Mouse (Mus musculus) kidney, embryonic 14.5 days (tissue): ENCODE results near the gene Ano6. TPM values are rescaled to one million over a fixed set of nuclear protein-coding genes. Genes with fewer than 3 reads are reported as not detected.

Experiments
- ATAC-seq: fragments of 200-750 bp; cut with Nextera tagmentation; 2 replicates; pipeline ENCODE4 v1.8.0; 2017; ENCODE audit warnings: moderate number of reproducible peaks, mild to moderate bottlenecking, moderate TSS enrichment, moderate library complexity; ENCODE audit not compliant: low FRiP score, low TSS enrichment
- H3K27ac ChIP-seq: fragments of 300-500 bp; sonication (generic); 2 replicates; pipeline ENCODE4 v1.5.1; 2014; ENCODE audit warnings: low read depth, mild to moderate bottlenecking, low read length, moderate library complexity, mixed read lengths
- H3K27me3 ChIP-seq: fragments of 300-500 bp; sonication (generic); 2 replicates; pipeline ENCODE4 v1.6.1; 2014; ENCODE audit warnings: mild to moderate bottlenecking, low read length; ENCODE audit not compliant: control insufficient read depth, insufficient read depth
- H3K36me3 ChIP-seq: fragments of 300-500 bp; sonication (generic); 2 replicates; pipeline ENCODE4 v1.6.1; 2014; ENCODE audit warnings: low read length, mixed read lengths; ENCODE audit not compliant: control insufficient read depth, insufficient read depth
- H3K4me1 ChIP-seq: fragments of 300-500 bp; sonication (generic); 2 replicates; pipeline ENCODE4 v1.6.1; 2014; ENCODE audit warnings: low read length, mixed read lengths; ENCODE audit not compliant: control insufficient read depth, insufficient read depth
- H3K4me2 ChIP-seq: fragments of 300-500 bp; sonication (generic); replicated peaks from 2 replicates; pipeline ENCODE4 v1.6.1; 2014; ENCODE audit warnings: low read depth, mild to moderate bottlenecking, low read length
- H3K4me3 ChIP-seq: fragments of 300-500 bp; sonication (generic); 2 replicates; pipeline ENCODE4 v1.5.1; 2014; ENCODE audit warnings: mild to moderate bottlenecking, low read length
- H3K9ac ChIP-seq: fragments of 300-500 bp; sonication (generic); 2 replicates; pipeline ENCODE4 v1.6.1; 2014; ENCODE audit warnings: low read depth, mild to moderate bottlenecking, low read length, moderate library complexity
- H3K9me3 ChIP-seq: fragments of 300-500 bp; sonication (generic); 2 replicates; pipeline ENCODE4 v1.6.1; 2016; ENCODE audit warnings: low read length; ENCODE audit not compliant: control insufficient read depth
- WGBS: fragments of 180-500 bp; shearing (Covaris S2); extraction: QIAGEN DNeasy Blood & Tissue Kit; methylation state at CpG from one replicate; pipeline ENCODE4 v1.1.7; 2014; 5-methylcytosine and 5-hydroxymethylcytosine counted together
- polyA plus RNA-seq: library from polyadenylated mRNA; unstranded; fragments of >200 nt; fragmentation: Nextera tagmentation; extraction: Ambion mirVana; gene quantifications from 2 replicates; pipeline ENCODE4 v1.2.1, GENCODE M21; 2014

Ano6 gene
- polyA plus RNA-seq, 1 experiment from 2014 or later, result 54.3 TPM

GRCm38 (mm10) chr15:95800051-95800450 is 9.4 kb downstream of the Ano6 start:
- no peak overlapping the region for H3K27ac ChIP-seq
- H3K4me1 ChIP-seq, result peaks cover 40% of the 10 kb centered on the region
- no peak overlapping the region for H3K9ac ChIP-seq
- no peaks in the 10 kb centered on the region for H3K9me3 ChIP-seq
- H3K36me3 ChIP-seq, result no peaks in the 10 kb centered on the region
- H3K4me2 ChIP-seq, result no peak overlapping the region
- no peak overlapping the region for H3K4me3 ChIP-seq
- ATAC-seq, result no peak
- no peaks in the 10 kb centered on the region for H3K27me3 ChIP-seq

- H3K9me3 ChIP-seq, result no peaks in the 10 kb centered on the region
- WGBS, result 70% methylated on average over 21 of the region's 21 CpGs
- no peak overlapping the region for H3K27ac ChIP-seq
- no peak overlapping the region for H3K9ac ChIP-seq
- H3K4me1 ChIP-seq, result peaks cover 37% of the 10 kb centered on the region
- H3K36me3 ChIP-seq, result no peaks in the 10 kb centered on the region
- ATAC-seq, result no peak
- H3K27me3 ChIP-seq, result no peaks in the 10 kb centered on the region
- no peak overlapping the region for H3K4me3 ChIP-seq
- no peak overlapping the region for H3K4me2 ChIP-seq
Measured at GRCm38 (mm10) chr15:95801261-95801979, 10.8 kb downstream of the Ano6 start.

- H3K9ac ChIP-seq, result no peak overlapping the region
- 83% methylated on average over 6 of the region's 6 CpGs for WGBS
- H3K27me3 ChIP-seq, result no peaks in the 10 kb centered on the region
- H3K4me2 ChIP-seq, result no peak overlapping the region
- no peak for ATAC-seq
- no peak overlapping the region for H3K4me3 ChIP-seq
- H3K4me1 ChIP-seq, result peaks cover 36% of the 10 kb centered on the region
- no peak overlapping the region for H3K27ac ChIP-seq
- H3K9me3 ChIP-seq, result no peaks in the 10 kb centered on the region
- no peaks in the 10 kb centered on the region for H3K36me3 ChIP-seq
Measured at GRCm38 (mm10) chr15:95802140-95802539, 11.5 kb downstream of the Ano6 start.

- H3K4me3 ChIP-seq, result no peak overlapping the region
- H3K4me2 ChIP-seq, result no peak overlapping the region
- H3K9ac ChIP-seq, result no peak overlapping the region
- H3K27me3 ChIP-seq, result no peaks in the 10 kb centered on the region
- 48% methylated on average over 2 of the region's 2 CpGs for WGBS
- peaks cover 30% of the 10 kb centered on the region for H3K4me1 ChIP-seq
- no peak for ATAC-seq
- H3K36me3 ChIP-seq, result no peaks in the 10 kb centered on the region
- no peak overlapping the region for H3K27ac ChIP-seq
- no peaks in the 10 kb centered on the region for H3K9me3 ChIP-seq
Measured at GRCm38 (mm10) chr15:95802762-95803161, 12.1 kb downstream of the Ano6 start.

- H3K9ac ChIP-seq, result no peak overlapping the region
- ATAC-seq, result no peak
- H3K27me3 ChIP-seq, result no peaks in the 10 kb centered on the region
- H3K4me3 ChIP-seq, result no peak overlapping the region
- H3K9me3 ChIP-seq, result no peaks in the 10 kb centered on the region
- H3K27ac ChIP-seq, result no peak overlapping the region
- no peak overlapping the region for H3K4me2 ChIP-seq
- 84% methylated on average over 3 of the region's 3 CpGs for WGBS
- no peaks in the 10 kb centered on the region for H3K36me3 ChIP-seq
- peaks cover 26% of the 10 kb centered on the region for H3K4me1 ChIP-seq
Measured at GRCm38 (mm10) chr15:95803484-95803883, 12.8 kb downstream of the Ano6 start.

- Histone ChIP-seq H3K27ac (peak overlapping the region; percentile 15; the same call in 1 of the 2 replicates), H3K9me3 (no peaks in the 10 kb centered on the region), H3K36me3 (no peaks in the 10 kb centered on the region), H3K9ac (no peak overlapping the region), H3K4me1 (peaks cover 26% of the 10 kb centered on the region), H3K27me3 (no peaks in the 10 kb centered on the region), H3K4me2 (peak overlapping the region; percentile 15; the same call in 1 of the 2 replicates), H3K4me3 (no peak overlapping the region)
- peak; percentile 78 for ATAC-seq
- 7% methylated on average over 7 of the region's 7 CpGs for WGBS
Measured at GRCm38 (mm10) chr15:95804255-95804654, 13.6 kb downstream of the Ano6 start.

- peaks cover 26% of the 10 kb centered on the region for H3K4me1 ChIP-seq
- peak overlapping the region; percentile 15; the same call in 1 of the 2 replicates for H3K27ac ChIP-seq
- no peak overlapping the region for H3K9ac ChIP-seq
Measured at GRCm38 (mm10) chr15:95805022-95805471, 14.4 kb downstream of the Ano6 start.

GRCm38 (mm10) chr15:95807908-95808307 is 17.3 kb downstream of the Ano6 start:
- Histone ChIP-seq H3K27ac (no peak overlapping the region), H3K4me1 (peaks cover 19% of the 10 kb centered on the region), H3K4me2 (no peak overlapping the region), H3K9ac (no peak overlapping the region), H3K27me3 (no peaks in the 10 kb centered on the region), H3K36me3 (peaks cover 6% of the 10 kb centered on the region; the same call in 1 of the 2 replicates), H3K9me3 (no peaks in the 10 kb centered on the region), H3K4me3 (no peak overlapping the region)
- ATAC-seq, result no peak
- WGBS, result 87% methylated on average over 3 of the region's 3 CpGs

More at GRCm38 (mm10) chr15:95805022-95805471, 14.4 kb downstream of the Ano6 start:
- Histone ChIP-seq H3K9me3 (no peaks in the 10 kb centered on the region), H3K4me3 (no peak overlapping the region), H3K36me3 (no peaks in the 10 kb centered on the region), H3K4me2 (no peak overlapping the region), H3K27me3 (no peaks in the 10 kb centered on the region)
- 40% methylated on average over 5 of the region's 5 CpGs for WGBS
- ATAC-seq, result no peak

DNA sequence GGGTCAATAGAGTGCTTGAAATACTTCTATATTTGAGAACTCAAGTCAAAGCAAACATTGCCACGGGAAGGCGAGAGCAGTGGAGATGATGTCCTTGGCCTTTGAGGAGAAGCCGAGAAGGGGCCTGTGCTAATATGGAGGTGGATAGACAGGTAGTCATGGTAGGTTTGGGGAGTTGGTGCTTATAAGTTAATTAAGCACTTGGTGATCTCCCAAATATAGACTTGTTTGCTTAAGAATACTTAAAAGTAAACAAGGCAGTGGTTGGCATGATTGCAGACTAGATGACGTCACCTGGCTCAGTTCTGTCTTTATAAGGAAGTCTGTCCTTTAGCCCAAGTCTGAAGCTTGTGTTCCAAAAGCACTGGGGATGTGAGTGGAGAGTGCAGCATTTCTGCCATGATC is 19.7 kb downstream of the Ano6 start:
- H3K36me3 ChIP-seq, result peaks cover 6% of the 10 kb centered on the region; the same call in 1 of the 2 replicates
- no peaks in the 10 kb centered on the region for H3K27me3 ChIP-seq
- no peaks in the 10 kb centered on the region for H3K9me3 ChIP-seq
- ATAC-seq, result no peak
- no peak overlapping the region for H3K27ac ChIP-seq
- no peak overlapping the region for H3K4me3 ChIP-seq
- WGBS, result 97% methylated on average over 4 of the region's 4 CpGs
- no peak overlapping the region for H3K4me2 ChIP-seq
- no peak overlapping the region for H3K9ac ChIP-seq
- peaks cover 2% of the 10 kb centered on the region for H3K4me1 ChIP-seq
